Mouse (Mus musculus) heart, embryonic 13.5 days (tissue): Measurements from ENCODE around the gene Rnps1. TPM values are rescaled to one million over a fixed set of nuclear protein-coding genes. Genes with fewer than 3 reads are reported as not detected.

Source experiments
- ATAC-seq: fragments of 200-750 bp; cut with Nextera tagmentation; 2 replicates; pipeline ENCODE4 v1.8.0; 2017; ENCODE audit warnings: moderate TSS enrichment; ENCODE audit not compliant: insufficient number of reproducible peaks, low FRiP score, low TSS enrichment; ENCODE audit errors: extremely low read depth
- H3K27ac ChIP-seq: fragments of 300-500 bp; sonication (generic); replicated peaks from 2 replicates; pipeline ENCODE4 v1.5.1; 2015; ENCODE audit warnings: moderate library complexity, mild to moderate bottlenecking, inconsistent platforms
- H3K27me3 ChIP-seq: fragments of 300-500 bp; sonication (generic); replicated peaks from 2 replicates; pipeline ENCODE4 v1.6.1; 2015; ENCODE audit warnings: mild to moderate bottlenecking, inconsistent platforms
- H3K36me3 ChIP-seq: fragments of 300-500 bp; sonication (generic); 2 replicates; pipeline ENCODE4 v1.6.1; 2015; ENCODE audit warnings: mild to moderate bottlenecking, inconsistent platforms
- H3K4me1 ChIP-seq: fragments of 300-500 bp; sonication (generic); 2 replicates; pipeline ENCODE4 v1.6.1; 2015; ENCODE audit warnings: inconsistent platforms
- H3K4me2 ChIP-seq: fragments of 300-500 bp; sonication (generic); 2 replicates; pipeline ENCODE4 v1.6.1; 2015; ENCODE audit warnings: inconsistent platforms, mild to moderate bottlenecking, moderate library complexity
- H3K4me3 ChIP-seq: fragments of 300-500 bp; sonication (generic); 2 replicates; pipeline ENCODE4 v1.5.1; 2015; ENCODE audit warnings: moderate library complexity, mild to moderate bottlenecking, inconsistent platforms
- H3K9ac ChIP-seq: fragments of 300-500 bp; sonication (generic); 2 replicates; pipeline ENCODE4 v1.6.1; 2015; ENCODE audit warnings: inconsistent platforms, mild to moderate bottlenecking, moderate library complexity
- H3K9me3 ChIP-seq: fragments of 300-500 bp; sonication (generic); 2 replicates; pipeline ENCODE4 v1.6.1; 2016; ENCODE audit warnings: inconsistent platforms
- WGBS: fragments of 180-500 bp; shearing (Covaris S2); methylation state at CpG from one replicate; pipeline ENCODE4 v1.1.7; 2015; ENCODE audit warnings: mixed read lengths; 5-methylcytosine and 5-hydroxymethylcytosine counted together
- polyA plus RNA-seq: library from polyadenylated mRNA; unstranded; fragments of >200 nt; fragmentation: Nextera tagmentation; extraction: Ambion mirVana; gene quantifications from 2 replicates; pipeline ENCODE4 v1.2.1, GENCODE M21; 2015

Rnps1 gene
- polyA plus RNA-seq, 1 experiment from 2014 or later = 234 TPM

- peak overlapping the region; percentile 100 for H3K4me2 ChIP-seq
- peaks cover 42% of the 10 kb centered on the region for H3K4me1 ChIP-seq
- H3K4me3 ChIP-seq = peak overlapping the region; percentile 95
- WGBS = under 1% methylated on average over 68 of the region's 68 CpGs
- H3K36me3 ChIP-seq = peaks cover 33% of the 10 kb centered on the region
- H3K27ac ChIP-seq = peak overlapping the region; percentile 89
- H3K9me3 ChIP-seq = no peaks in the 10 kb centered on the region
- H3K9ac ChIP-seq = peak overlapping the region; percentile 97
- peak; percentile 11; the same call in 1 of the 2 replicates for ATAC-seq
- H3K27me3 ChIP-seq = no peaks in the 10 kb centered on the region
Observed at GRCm38 (mm10) chr17:24470701-24471527, 56.5 kb downstream of the Rnps1 start.

DNA sequence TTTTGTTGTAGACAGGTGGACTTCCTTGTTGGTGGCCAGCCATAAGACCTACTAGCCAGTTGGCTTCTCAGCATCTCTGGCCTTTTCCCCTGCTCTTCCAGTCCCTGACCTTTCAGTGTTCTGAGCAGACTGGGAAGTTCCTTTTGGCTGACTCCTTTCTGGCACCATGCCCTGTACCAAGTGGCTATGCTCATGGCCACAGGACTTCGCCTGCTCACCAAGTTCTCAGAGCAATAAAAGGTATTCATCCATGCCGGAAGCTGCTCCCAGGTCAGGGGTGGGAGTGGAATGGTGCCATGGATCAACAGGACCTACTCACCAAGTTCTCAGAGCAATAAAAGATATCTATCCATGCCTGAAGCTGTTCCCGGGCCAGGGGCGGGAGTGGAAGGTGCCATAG is 58.1 kb downstream of the Rnps1 start:
- no peak for ATAC-seq
- peaks cover 48% of the 10 kb centered on the region for H3K36me3 ChIP-seq
- no peak overlapping the region for H3K27ac ChIP-seq

DNA sequence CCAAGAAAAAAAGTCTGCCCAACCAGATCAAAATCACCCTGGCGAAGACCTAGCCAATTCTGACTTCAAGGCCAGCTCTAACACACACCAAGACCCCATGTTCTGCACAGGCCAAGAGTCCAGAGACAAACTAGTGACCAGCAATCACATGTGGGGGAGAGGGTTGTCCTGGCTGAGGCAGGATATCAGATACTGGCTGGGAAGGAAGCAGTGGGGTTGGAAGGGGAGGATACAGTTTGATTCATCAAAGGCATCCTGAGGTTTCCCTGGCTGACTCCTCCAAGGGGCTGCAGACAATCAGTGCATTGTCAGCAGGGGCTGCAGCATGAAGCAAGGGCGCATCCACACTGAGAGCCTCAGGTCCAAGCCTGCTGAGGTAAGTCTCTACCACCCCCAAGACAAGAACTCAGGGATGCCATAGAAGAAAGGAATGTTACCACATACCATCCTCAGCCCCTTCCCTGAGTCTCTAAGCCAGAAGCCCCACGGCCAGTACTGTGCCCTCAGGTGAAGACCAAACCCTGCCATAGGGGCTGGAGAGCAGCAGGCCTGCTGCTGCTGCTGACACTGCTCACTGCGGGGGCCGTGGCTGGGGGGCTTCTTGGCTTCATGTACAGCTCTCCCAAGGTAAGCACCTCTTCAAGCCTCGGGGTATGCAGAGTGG is 59.4 kb downstream of the Rnps1 start, which contains the start of gene Bricd5:
Bricd5 (plus strand) TSS at position 273 of the 664 bp plus-strand sequence.
- peaks cover 48% of the 10 kb centered on the region for H3K36me3 ChIP-seq
- H3K4me3 ChIP-seq = peak within 1 kb of the TSS; percentile 95; the same call in 1 of the 2 replicates
- H3K9ac ChIP-seq = peak within 1 kb of the TSS; percentile 37
- no peak within 1 kb of the TSS for H3K27ac ChIP-seq
- peak within 1 kb of the TSS; percentile 100 for H3K4me2 ChIP-seq
- ATAC-seq = no peak
- no peaks in the 10 kb centered on the region for H3K27me3 ChIP-seq
- H3K9me3 ChIP-seq = no peaks in the 10 kb centered on the region
- H3K4me1 ChIP-seq = peaks cover 52% of the 10 kb centered on the region
- 64% methylated on average over 6 of the region's 6 CpGs for WGBS

More for the DNA sequence above, 58.1 kb downstream of the Rnps1 start:
- peak overlapping the region; percentile 100 for H3K4me2 ChIP-seq
- H3K4me3 ChIP-seq = peak overlapping the region; percentile 95
- peaks cover 43% of the 10 kb centered on the region for H3K4me1 ChIP-seq
- WGBS = 75% methylated on average over 4 of the region's 4 CpGs
- H3K9ac ChIP-seq = peak overlapping the region; percentile 97
- no peaks in the 10 kb centered on the region for H3K27me3 ChIP-seq
- no peaks in the 10 kb centered on the region for H3K9me3 ChIP-seq

DNA sequence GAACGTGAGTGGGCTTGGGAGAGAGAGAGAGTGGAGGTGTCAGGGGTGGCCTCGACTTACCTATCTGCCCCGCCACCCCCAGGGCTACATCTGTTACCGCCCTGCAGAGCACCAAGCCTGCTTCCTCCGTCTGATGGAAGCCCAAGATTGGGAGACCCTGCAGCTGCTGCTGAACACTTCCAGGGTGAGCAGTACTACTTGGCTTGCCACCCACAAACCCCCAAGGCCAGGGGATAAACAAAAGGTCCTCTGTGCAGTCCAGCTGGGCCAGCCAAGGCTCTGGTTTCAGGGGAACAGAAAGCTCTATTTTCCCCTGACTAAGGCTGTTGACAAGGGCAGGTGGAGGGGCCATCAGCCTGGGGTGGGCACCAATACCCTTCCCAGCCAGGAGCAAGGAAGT is 60.2 kb downstream of the Rnps1 start:
- Histone ChIP-seq H3K4me1 (peaks cover 49% of the 10 kb centered on the region), H3K27ac (no peak overlapping the region), H3K36me3 (peaks cover 48% of the 10 kb centered on the region), H3K4me3 (no peak overlapping the region), H3K4me2 (no peak overlapping the region), H3K9ac (peak overlapping the region; percentile 24; the same call in 1 of the 2 replicates), H3K9me3 (no peaks in the 10 kb centered on the region), H3K27me3 (no peaks in the 10 kb centered on the region)
- WGBS = 73% methylated on average over 5 of the region's 5 CpGs
- ATAC-seq = no peak

Other genes with a start within 250 kb of the Rnps1 start
- 544 and 567 TPM in 2 replicates for gene Atp6v0c, start 244.9 kb upstream of the Rnps1 start, polyA plus RNA-seq
- 4.2 and 5.2 TPM in 2 replicates for gene Tbc1d24, start 209.0 kb upstream of the Rnps1 start, polyA plus RNA-seq
- gene Ntn3, start 205.0 kb upstream of the Rnps1 start, polyA plus RNA-seq = 1.9 and 2.0 TPM in 2 replicates
- gene Tedc2, start 193.7 kb upstream of the Rnps1 start, polyA plus RNA-seq = 6.2 and 7.0 TPM in 2 replicates
- gene Ccnf, start 163.1 kb upstream of the Rnps1 start, polyA plus RNA-seq = 37.2 and 38.4 TPM in 2 replicates
- 0.11 TPM in 1 of 2 replicates, not detected in the other for gene Abca17, start 63.5 kb upstream of the Rnps1 start, polyA plus RNA-seq
- gene Abca3, start 62.6 kb upstream of the Rnps1 start, polyA plus RNA-seq = 6.2 and 6.4 TPM in 2 replicates
- 234 and 266 TPM in 2 replicates for gene Eci1, start 12.1 kb downstream of the Rnps1 start, polyA plus RNA-seq
- 1.5 and 1.7 TPM in 2 replicates for gene Dnase1l2, start 28.5 kb downstream of the Rnps1 start, polyA plus RNA-seq
- 24.5 and 25.9 TPM in 2 replicates for gene E4f1, start 55.7 kb downstream of the Rnps1 start, polyA plus RNA-seq
- gene Pgp, start 55.8 kb downstream of the Rnps1 start, polyA plus RNA-seq = 61.3 and 66.8 TPM in 2 replicates
- 0.27 TPM in 1 of 2 replicates, not detected in the other for gene Bricd5, start 59.3 kb downstream of the Rnps1 start, polyA plus RNA-seq
- gene Mlst8, start 64.5 kb downstream of the Rnps1 start, polyA plus RNA-seq = 18.1 TPM in 2 replicates
- 0.55 and 0.76 TPM in 2 replicates for gene Caskin1, start 74.0 kb downstream of the Rnps1 start, polyA plus RNA-seq
- gene Traf7, start 113.4 kb downstream of the Rnps1 start, polyA plus RNA-seq = 72.5 and 76.1 TPM in 2 replicates
- gene Rab26, start 119.6 kb downstream of the Rnps1 start, polyA plus RNA-seq = 1.0 and 1.4 TPM in 2 replicates
- gene Pkd1, start 135.3 kb downstream of the Rnps1 start, polyA plus RNA-seq = 10.9 and 14.2 TPM in 2 replicates
- gene Tsc2, start 218.1 kb downstream of the Rnps1 start, polyA plus RNA-seq = 43.4 and 47.9 TPM in 2 replicates
- 9.6 and 9.8 TPM in 2 replicates for gene Nthl1, start 218.1 kb downstream of the Rnps1 start, polyA plus RNA-seq
- 46.8 and 51.1 TPM in 2 replicates for gene Slc9a3r2, start 235.8 kb downstream of the Rnps1 start, polyA plus RNA-seq
- not detected in 2 replicates for gene Npw, start 243.9 kb downstream of the Rnps1 start, polyA plus RNA-seq